Mouse (Mus musculus) c-Kit-positive CD71-negative TER-119-negative erythroid progenitor cells, embryonic 14.5 days (primary cell): ENCODE measurements around the gene Lgmn.
A peak's percentile ranks its signal among the peaks of the same experiment; 100 is the strongest.

Experiments used
- DNase-seq: peaks from one replicate; pipeline ENCODE4 v3.0.0-alpha.2; 2013; ENCODE audit warnings: low read depth

The Lgmn gene

GRCm38 (mm10) chr12:102348447-102348846 lies 91.2 kb downstream of the Lgmn start:
- DNase-seq, result no peak

- DNase-seq, result peak; percentile 66
Observed at GRCm38 (mm10) chr12:102346507-102346906, 93.1 kb downstream of the Lgmn start.

- no peak for DNase-seq
Observed at GRCm38 (mm10) chr12:102345031-102345815, 94.4 kb downstream of the Lgmn start.
